Mouse (Mus musculus) megakaryocyte, embryonic 14.5 days (primary cell): Measurements from ENCODE around the gene Me3.

Experiments
- FLI1 ChIP-seq: IDR thresholded peaks from 2 replicates; pipeline ENCODE4 v1.6.1; 2012; ENCODE audit warnings: low read length, inconsistent platforms, mixed read lengths
- GATA1 ChIP-seq: IDR thresholded peaks from 3 replicates; pipeline ENCODE4 v1.6.1; 2012; ENCODE audit warnings: mixed read lengths, low read length, inconsistent platforms, borderline replicate concordance

DNA sequence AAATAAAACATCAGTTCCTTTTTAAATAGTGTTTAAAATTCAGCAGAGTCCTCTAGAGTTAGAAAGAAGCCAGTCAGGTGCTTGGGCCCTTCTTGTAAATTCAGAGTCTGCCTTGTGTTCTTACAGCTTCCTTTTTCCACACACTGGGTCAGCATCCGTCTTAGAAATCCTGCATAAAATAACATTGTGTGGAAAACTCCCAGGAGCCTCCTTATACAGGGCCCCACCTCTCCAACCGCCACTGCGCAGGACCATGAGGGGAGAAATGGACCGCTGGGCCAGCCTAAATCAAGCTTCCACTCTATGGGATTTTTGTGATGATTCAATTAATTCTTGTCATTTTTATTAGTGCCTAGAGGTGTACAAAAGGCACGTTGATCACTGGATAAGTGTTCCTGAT lies 259.2 kb downstream of the Me3 start:
- TF ChIP-seq GATA1, result no peak
- no peak for TF ChIP-seq FLI1
